Mouse (Mus musculus): Measurements from ENCODE around the gene Tmub1. TPM values are rescaled to one million over a fixed set of nuclear protein-coding genes. Genes with fewer than 3 reads are reported as not detected.

Tmub1 gene
- polyA plus RNA-seq, 1 experiment from 2014 or later: 15.7 TPM

GRCm38 (mm10) chr5:24433993-24434392 is 13.7 kb downstream of the Tmub1 start:
- 86% methylated on average over 8 of the region's 8 CpGs for WGBS
- no peak for ATAC-seq (ENCODE audit: insufficient read depth)
- peaks cover 90% of the 10 kb centered on the region for H3K36me3 ChIP-seq (ENCODE audit: insufficient read depth)

GRCm38 (mm10) chr5:24428596-24428995 is 19.1 kb downstream of the Tmub1 start:
- 20% methylated on average over 9 of the region's 9 CpGs for WGBS

More at GRCm38 (mm10) chr5:24433993-24434392, 13.7 kb downstream of the Tmub1 start:
- Histone ChIP-seq H3K27ac (ENCODE audit: low read depth) (no peak overlapping the region), H3K4me3 (ENCODE audit: low read depth, low read length) (no peak overlapping the region), H3K4me1 (ENCODE audit: insufficient read depth) (no peaks in the 10 kb centered on the region), H3K9me3 (ENCODE audit: low read depth, low read length) (no peaks in the 10 kb centered on the region), H3K9ac (no peak overlapping the region), H3K4me2 (no peak overlapping the region), H3K27me3 (ENCODE audit: insufficient read depth, low read length) (no peaks in the 10 kb centered on the region)
- DNase-seq: no peak
- no peak for TF ChIP-seq CTCF (IDR thresholded peaks at IDR 0.05; ENCODE audit: low read depth)

GRCm38 (mm10) chr5:24427981-24428402 is 19.7 kb downstream of the Tmub1 start:
- peak; percentile 66 for DNase-seq
- no peak overlapping the region for H3K9ac ChIP-seq
- peak overlapping the region; percentile 84 for H3K4me2 ChIP-seq
- peak overlapping the region; percentile 20 for H3K4me3 ChIP-seq (ENCODE audit: low read depth, low read length)
- H3K9me3 ChIP-seq (ENCODE audit: low read depth, low read length): no peaks in the 10 kb centered on the region
- H3K4me1 ChIP-seq (ENCODE audit: insufficient read depth): peaks cover 22% of the 10 kb centered on the region
- 14% methylated on average over 15 of the region's 15 CpGs for WGBS
- TF ChIP-seq CTCF (IDR thresholded peaks at IDR 0.05; ENCODE audit: low read depth): no peak
- H3K27me3 ChIP-seq (ENCODE audit: insufficient read depth, low read length): no peaks in the 10 kb centered on the region
- H3K36me3 ChIP-seq (ENCODE audit: insufficient read depth): peaks cover 38% of the 10 kb centered on the region
- H3K27ac ChIP-seq (ENCODE audit: low read depth): peak overlapping the region; percentile 67
- no peak for ATAC-seq (ENCODE audit: insufficient read depth)

More at GRCm38 (mm10) chr5:24428596-24428995, 19.1 kb downstream of the Tmub1 start:
- Histone ChIP-seq H3K27ac (ENCODE audit: low read depth) (peak overlapping the region; percentile 67; the same call in 1 of the 2 replicates), H3K4me2 (peak overlapping the region; percentile 84), H3K9me3 (ENCODE audit: low read depth, low read length) (no peaks in the 10 kb centered on the region), H3K4me1 (ENCODE audit: insufficient read depth) (peaks cover 22% of the 10 kb centered on the region), H3K36me3 (ENCODE audit: insufficient read depth) (peaks cover 43% of the 10 kb centered on the region), H3K4me3 (ENCODE audit: low read depth, low read length) (peak overlapping the region; percentile 20), H3K9ac (no peak overlapping the region), H3K27me3 (ENCODE audit: insufficient read depth, low read length) (no peaks in the 10 kb centered on the region)
- peak; percentile 19; the same call in 1 of the 2 replicates for TF ChIP-seq CTCF (IDR thresholded peaks at IDR 0.05; ENCODE audit: low read depth)
- DNase-seq (no peak), ATAC-seq (ENCODE audit: insufficient read depth) (no peak)

- Histone ChIP-seq H3K9ac (peak overlapping the region; percentile 20; the same call in 1 of the 2 replicates), H3K27me3 (ENCODE audit: insufficient read depth, low read length) (no peaks in the 10 kb centered on the region), H3K9me3 (ENCODE audit: low read depth, low read length) (no peaks in the 10 kb centered on the region), H3K36me3 (ENCODE audit: insufficient read depth) (peaks cover 30% of the 10 kb centered on the region), H3K4me2 (peak overlapping the region; percentile 84), H3K4me1 (ENCODE audit: insufficient read depth) (peaks cover 22% of the 10 kb centered on the region), H3K27ac (ENCODE audit: low read depth) (peak overlapping the region; percentile 58; the same call in 1 of the 2 replicates), H3K4me3 (ENCODE audit: low read depth, low read length) (peak overlapping the region; percentile 67; the same call in 1 of the 2 replicates)
- ATAC-seq (ENCODE audit: insufficient read depth) (no peak), DNase-seq (no peak)
- TF ChIP-seq CTCF (IDR thresholded peaks at IDR 0.05; ENCODE audit: low read depth): no peak
- 26% methylated on average over 12 of the region's 12 CpGs for WGBS
Measured at GRCm38 (mm10) chr5:24427285-24427633, 20.4 kb downstream of the Tmub1 start.

GRCm38 (mm10) chr5:24426556-24427284 is 20.9 kb downstream of the Tmub1 start:
- no peaks in the 10 kb centered on the region for H3K9me3 ChIP-seq (ENCODE audit: low read depth, low read length)
- H3K36me3 ChIP-seq (ENCODE audit: insufficient read depth): peaks cover 25% of the 10 kb centered on the region
- H3K9ac ChIP-seq: peak overlapping the region; percentile 66
- TF ChIP-seq CTCF (IDR thresholded peaks at IDR 0.05; ENCODE audit: low read depth): no peak
- peak overlapping the region; percentile 67 for H3K4me3 ChIP-seq (ENCODE audit: low read depth, low read length)
- H3K4me2 ChIP-seq: peak overlapping the region; percentile 84
- peak overlapping the region; percentile 58; the same call in 1 of the 2 replicates for H3K27ac ChIP-seq (ENCODE audit: low read depth)
- H3K4me1 ChIP-seq (ENCODE audit: insufficient read depth): peaks cover 22% of the 10 kb centered on the region
- H3K27me3 ChIP-seq (ENCODE audit: insufficient read depth, low read length): no peaks in the 10 kb centered on the region
- ATAC-seq (ENCODE audit: insufficient read depth) (no peak), DNase-seq (peak; percentile 29)
- WGBS: 14% methylated on average over 9 of the region's 9 CpGs

- DNase-seq (peak; percentile 42), ATAC-seq (ENCODE audit: insufficient read depth) (no peak)
- H3K9ac ChIP-seq: peak overlapping the region; percentile 66
- H3K4me3 ChIP-seq (ENCODE audit: low read depth, low read length): peak overlapping the region; percentile 67
- no peaks in the 10 kb centered on the region for H3K27me3 ChIP-seq (ENCODE audit: insufficient read depth, low read length)
- H3K27ac ChIP-seq (ENCODE audit: low read depth): peak overlapping the region; percentile 93; the same call in 1 of the 2 replicates
- H3K4me2 ChIP-seq: peak overlapping the region; percentile 84
- H3K36me3 ChIP-seq (ENCODE audit: insufficient read depth): peaks cover 25% of the 10 kb centered on the region
- WGBS: 1% methylated on average over 10 of the region's 10 CpGs
- no peaks in the 10 kb centered on the region for H3K9me3 ChIP-seq (ENCODE audit: low read depth, low read length)
- peaks cover 22% of the 10 kb centered on the region for H3K4me1 ChIP-seq (ENCODE audit: insufficient read depth)
- TF ChIP-seq CTCF (IDR thresholded peaks at IDR 0.05; ENCODE audit: low read depth): no peak; the same call in 1 of the 2 replicates
Measured at GRCm38 (mm10) chr5:24426037-24426432, 21.6 kb downstream of the Tmub1 start.

GRCm38 (mm10) chr5:24425421-24426036 is 22.1 kb downstream of the Tmub1 start:
- Histone ChIP-seq H3K4me1 (ENCODE audit: insufficient read depth) (peaks cover 22% of the 10 kb centered on the region), H3K4me2 (peak overlapping the region; percentile 84), H3K36me3 (ENCODE audit: insufficient read depth) (peaks cover 22% of the 10 kb centered on the region), H3K27ac (ENCODE audit: low read depth) (peak overlapping the region; percentile 93), H3K4me3 (ENCODE audit: low read depth, low read length) (peak overlapping the region; percentile 67), H3K9me3 (ENCODE audit: low read depth, low read length) (no peaks in the 10 kb centered on the region), H3K9ac (peak overlapping the region; percentile 66), H3K27me3 (ENCODE audit: insufficient read depth, low read length) (no peaks in the 10 kb centered on the region)
- ATAC-seq (ENCODE audit: insufficient read depth) (peak; percentile 7; the same call in 1 of the 2 replicates), DNase-seq (peak; percentile 66)
- 0% methylated on average over 27 of the region's 30 CpGs for WGBS
- peak; percentile 28; the same call in 1 of the 2 replicates for TF ChIP-seq CTCF (IDR thresholded peaks at IDR 0.05; ENCODE audit: low read depth)

Measured in lung, embryonic 14.5 days (tissue).